Comparison of ENCODE assay signal across 32 mouse cellular contexts in the genomic region with DNA sequence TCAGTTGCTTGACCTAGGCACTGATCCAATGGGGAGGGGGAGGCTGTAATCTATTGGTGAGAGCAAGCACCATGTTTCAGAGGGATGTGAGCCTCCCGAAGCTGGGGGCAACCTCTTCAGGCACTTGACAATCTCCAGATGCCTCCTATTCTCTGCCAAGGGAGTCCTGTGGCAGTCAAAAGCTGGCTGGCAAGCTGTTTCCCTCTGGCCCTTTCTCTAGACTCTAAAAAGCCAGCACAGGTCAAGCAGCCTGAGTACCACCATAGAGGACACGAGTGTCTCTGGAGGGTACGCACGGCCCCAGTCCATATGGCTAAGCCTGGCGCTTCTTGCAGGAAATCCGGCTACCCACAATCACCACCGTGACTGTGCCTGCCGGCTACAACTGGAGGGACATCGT. TPM values are rescaled to one million over a fixed set of nuclear protein-coding genes. Genes with fewer than 3 reads are reported as not detected.
DNase-seq lines count a peak whose midpoint lies in the region; ATAC-seq lines count a peak whose summit lies in the region.
"Had no signal": no experiment of that assay in that cellular context is flagged by ENCODE, and none has a peak within 500 bp of the region (broad histone marks: within the 10 kb centered on the region; RNA-seq: fewer than 3 reads in every experiment).

No protein-coding gene starts in this region.

- ATAC-seq in midbrain, embryonic 14.5 days (ENCODE audit: low FRiP score, low TSS enrichment) = no peak
- no peak for ATAC-seq in midbrain, embryonic 15.5 days (replicated peaks)
- peak; percentile 47; the same call in 1 of the 2 replicates for ATAC-seq in heart, embryonic 15.5 days (replicated peaks; ENCODE audit: insufficient number of reproducible peaks, insufficient read depth, low FRiP score, low read depth)
- ATAC-seq: forebrain, embryonic 15.5 days; intestine, embryonic 15.5 days; Patski had no signal

- no peak overlapping the region for H3K9ac ChIP-seq in midbrain, embryonic 14.5 days (replicated peaks; ENCODE audit: low read length)
- H3K9ac ChIP-seq in midbrain, embryonic 15.5 days = no peak overlapping the region
- no peak overlapping the region for H3K9ac ChIP-seq in heart, embryonic 15.5 days
- H3K9ac ChIP-seq: forebrain, embryonic 15.5 days; heart, embryonic 13.5 days; hindbrain, embryonic 14.5 days; intestine, embryonic 15.5 days; neural tube, embryonic 12.5 days had no signal

- intact Hi-C loops in heart, postnatal 25 days (cut with DNase I) = no loop called here

- H3K27me3 ChIP-seq in midbrain, embryonic 14.5 days (ENCODE audit: control insufficient read depth, insufficient read depth, low read length) = no peaks in the 10 kb centered on the region
- no peaks in the 10 kb centered on the region for H3K27me3 ChIP-seq in midbrain, embryonic 15.5 days (replicated peaks)
- peaks cover 58% of the 10 kb centered on the region for H3K27me3 ChIP-seq in heart, embryonic 15.5 days
- H3K27me3 ChIP-seq: forebrain, embryonic 15.5 days; intestine, embryonic 15.5 days; neural tube, embryonic 12.5 days had no signal

- peak; percentile 49 to 65 for DNase-seq in heart, adult 18-20 months
- DNase-seq in heart, postnatal 25 days (ENCODE audit: low spot score) = no peak
- peak; percentile 6 for DNase-seq in midbrain, embryonic 14.5 days
- no peak for DNase-seq in ovary, postnatal 10 days (ENCODE audit: low spot score)
- no peak for DNase-seq in adrenal gland, postnatal 25 days
- DNase-seq: adrenal gland, adult 8-10 months; cerebellum, adult 9-10 months; gastrocnemius, postnatal 25 days; kidney, adult 8-10 months; kidney, postnatal 10 days; retina, postnatal 1 day; right cerebral cortex, postnatal 25 days; thymus, postnatal 25 days had no signal

- H3K27ac ChIP-seq in midbrain, embryonic 14.5 days (replicated peaks; ENCODE audit: low read depth, low read length) = no peak overlapping the region
- H3K27ac ChIP-seq in midbrain, embryonic 15.5 days = no peak overlapping the region
- no peak overlapping the region for H3K27ac ChIP-seq in heart, embryonic 15.5 days
- H3K27ac ChIP-seq: embryonic facial prominence, embryonic 10.5 days; forebrain, embryonic 15.5 days; heart, embryonic 13.5 days; hindbrain, embryonic 14.5 days; intestine, embryonic 15.5 days; left cerebral cortex, adult 2 months; macrophage; neural tube, embryonic 12.5 days had no signal

- WGBS in midbrain, embryonic 14.5 days = 75% methylated on average over 9 of the region's 9 CpGs
- WGBS in midbrain, embryonic 15.5 days = 78% methylated on average over 9 of the region's 9 CpGs
- WGBS in heart, embryonic 15.5 days = 53% methylated on average over 9 of the region's 9 CpGs

- no peak overlapping the region for H3K4me3 ChIP-seq in midbrain, embryonic 14.5 days (replicated peaks; ENCODE audit: low read depth, low read length)
- H3K4me3 ChIP-seq in midbrain, embryonic 15.5 days = no peak overlapping the region
- H3K4me3 ChIP-seq in heart, embryonic 15.5 days = no peak overlapping the region
- H3K4me3 ChIP-seq: embryonic facial prominence, embryonic 10.5 days; forebrain, embryonic 15.5 days; heart, embryonic 13.5 days; intestine, embryonic 15.5 days; left cerebral cortex, adult 2 months; neural tube, embryonic 12.5 days had no signal

- no peaks in the 10 kb centered on the region for H3K9me3 ChIP-seq in midbrain, embryonic 14.5 days (ENCODE audit: control insufficient read depth, low read length)
- no peaks in the 10 kb centered on the region for H3K9me3 ChIP-seq in midbrain, embryonic 15.5 days
- no peaks in the 10 kb centered on the region for H3K9me3 ChIP-seq in heart, embryonic 15.5 days (replicated peaks)
- H3K9me3 ChIP-seq: embryonic facial prominence, embryonic 10.5 days; forebrain, embryonic 15.5 days; heart, embryonic 13.5 days; intestine, embryonic 15.5 days; neural tube, embryonic 12.5 days had no signal

- no peaks in the 10 kb centered on the region for H3K36me3 ChIP-seq in midbrain, embryonic 14.5 days (ENCODE audit: control insufficient read depth, insufficient read depth, low read length)
- H3K36me3 ChIP-seq in midbrain, embryonic 15.5 days (replicated peaks) = no peaks in the 10 kb centered on the region
- no peaks in the 10 kb centered on the region for H3K36me3 ChIP-seq in heart, embryonic 15.5 days
- H3K36me3 ChIP-seq: embryonic facial prominence, embryonic 10.5 days; forebrain, embryonic 15.5 days; heart, embryonic 13.5 days; intestine, embryonic 15.5 days; neural tube, embryonic 12.5 days had no signal

- no peaks in the 10 kb centered on the region for H3K4me1 ChIP-seq in midbrain, embryonic 14.5 days (ENCODE audit: control insufficient read depth, insufficient read depth, low read length)
- no peaks in the 10 kb centered on the region for H3K4me1 ChIP-seq in midbrain, embryonic 15.5 days
- peaks cover 11% of the 10 kb centered on the region for H3K4me1 ChIP-seq in heart, embryonic 15.5 days (replicated peaks)
- H3K4me1 ChIP-seq: forebrain, embryonic 15.5 days; intestine, embryonic 15.5 days; neural tube, embryonic 12.5 days had no signal

- H3K4me2 ChIP-seq in midbrain, embryonic 14.5 days (ENCODE audit: low read length) = no peak overlapping the region
- H3K4me2 ChIP-seq in midbrain, embryonic 15.5 days = no peak overlapping the region
- H3K4me2 ChIP-seq in heart, embryonic 15.5 days = peak overlapping the region; percentile 15; the same call in 1 of the 2 replicates
- H3K4me2 ChIP-seq: forebrain, embryonic 15.5 days; heart, embryonic 13.5 days; hindbrain, embryonic 14.5 days; intestine, embryonic 15.5 days; neural tube, embryonic 12.5 days had no signal

RNA-seq across cellular contexts. Expression of a gene that starts 9.1 kb away (rescaled TPM):
- not detected for total RNA-seq in heart, adult 18-20 months (2021)
- total RNA-seq in heart, postnatal 25 days (2021) = not detected
- not detected in 2 replicates for polyA plus RNA-seq in midbrain, embryonic 14.5 days (2014; fragmentation: Nextera tagmentation; extraction: Ambion mirVana)
- polyA plus RNA-seq in midbrain, embryonic 15.5 days (2015; fragmentation: Nextera tagmentation; extraction: Ambion mirVana) = not detected in 2 replicates
- 0.14 TPM in 1 of 2 replicates, not detected in the other for polyA plus RNA-seq in heart, embryonic 15.5 days (2015; fragmentation: Nextera tagmentation; extraction: Ambion mirVana)
- total RNA-seq in adrenal gland, postnatal 25 days (2021) = 3.6 TPM in 1 of 2 replicates, not detected in the other
- total RNA-seq: ES-E14; gastrocnemius, postnatal 25 days; layer of hippocampus, postnatal 10 days; left cerebral cortex, adult 2 months had no signal
- polyA plus RNA-seq: cortical plate, adult 2 months; embryonic facial prominence, embryonic 10.5 days; forebrain, embryonic 15.5 days; heart, embryonic 13.5 days; hindbrain, embryonic 14.5 days; limb, embryonic 11.5 days; lung, embryonic 16.5 days; macrophage; neural tube, embryonic 12.5 days; Patski; spleen, adult 2 months; testis, adult 2 months had no signal

RNA-seq across cellular contexts. Expression of a gene that starts 16.6 kb away (rescaled TPM):
- under 1 TPM in 1 of 2 experiments, not detected in 1; 0.28 TPM for total RNA-seq in heart, adult 18-20 months (2021)
- not detected for total RNA-seq in heart, postnatal 25 days (2021)
- not detected in 2 replicates for polyA plus RNA-seq in midbrain, embryonic 14.5 days (2014; fragmentation: Nextera tagmentation; extraction: Ambion mirVana)
- polyA plus RNA-seq in midbrain, embryonic 15.5 days (2015; fragmentation: Nextera tagmentation; extraction: Ambion mirVana) = 0.14 and 0.32 TPM in 2 replicates
- 0.38 and 1.2 TPM in 2 replicates for polyA plus RNA-seq in heart, embryonic 15.5 days (2015; fragmentation: Nextera tagmentation; extraction: Ambion mirVana)
- not detected in 2 replicates for total RNA-seq in adrenal gland, postnatal 25 days (2021)
- total RNA-seq: adrenal gland, adult 8-10 months; gastrocnemius, postnatal 25 days; layer of hippocampus, postnatal 10 days; left cerebral cortex, adult 2 months; liver, adult 2 months had no signal
- polyA plus RNA-seq: cortical plate, adult 2 months; macrophage; Patski; spleen, adult 2 months; testis, adult 2 months had no signal

RNA-seq across cellular contexts. Expression of a gene that starts 24.3 kb away (rescaled TPM):
- total RNA-seq in heart, adult 18-20 months (2021) = under 1 TPM; 0.05 to 0.12 TPM
- total RNA-seq in heart, postnatal 25 days (2021) = under 1 TPM; 0.10 to 0.11 TPM
- 0.05 and 0.09 TPM in 2 replicates for polyA plus RNA-seq in midbrain, embryonic 14.5 days (2014; fragmentation: Nextera tagmentation; extraction: Ambion mirVana)
- polyA plus RNA-seq in midbrain, embryonic 15.5 days (2015; fragmentation: Nextera tagmentation; extraction: Ambion mirVana) = 0.52 and 0.54 TPM in 2 replicates
- 0.26 and 0.55 TPM in 2 replicates for polyA plus RNA-seq in heart, embryonic 15.5 days (2015; fragmentation: Nextera tagmentation; extraction: Ambion mirVana)
- total RNA-seq in adrenal gland, postnatal 25 days (2021) = 0.03 TPM in 1 of 2 replicates, not detected in the other
- total RNA-seq: gastrocnemius, postnatal 25 days; liver, adult 2 months had no signal
- polyA plus RNA-seq: liver, adult 2 months; macrophage had no signal

RNA-seq across cellular contexts. Expression of a gene that starts 42.4 kb away (rescaled TPM):
- 1 to 10 TPM; 1.2 to 1.8 TPM for total RNA-seq in heart, adult 18-20 months (2021)
- 1 to 10 TPM in 1 of 2 experiments, under 1 TPM in 1; 0.94 to 1.6 TPM for total RNA-seq in heart, postnatal 25 days (2021)
- polyA plus RNA-seq in midbrain, embryonic 14.5 days (2014; fragmentation: Nextera tagmentation; extraction: Ambion mirVana) = 228 and 350 TPM in 2 replicates
- 498 and 502 TPM in 2 replicates for polyA plus RNA-seq in midbrain, embryonic 15.5 days (2015; fragmentation: Nextera tagmentation; extraction: Ambion mirVana)
- polyA plus RNA-seq in heart, embryonic 15.5 days (2015; fragmentation: Nextera tagmentation; extraction: Ambion mirVana) = 10.2 and 13.8 TPM in 2 replicates
- total RNA-seq in adrenal gland, postnatal 25 days (2021) = 15.6 and 26.0 TPM in 2 replicates
- polyA plus RNA-seq: Patski had no signal

Comparison
In these comparisons a context has a peak if more than half of its experiments do, and no peak if none do; other contexts are left out.
1. DNase-seq: peak in heart, adult 18-20 months (2 of 2) and midbrain, embryonic 14.5 days (single experiment); none in heart, postnatal 25 days (single experiment), ovary, postnatal 10 days (single experiment) and adrenal gland, postnatal 25 days (single experiment).